In the genomic region with DNA sequence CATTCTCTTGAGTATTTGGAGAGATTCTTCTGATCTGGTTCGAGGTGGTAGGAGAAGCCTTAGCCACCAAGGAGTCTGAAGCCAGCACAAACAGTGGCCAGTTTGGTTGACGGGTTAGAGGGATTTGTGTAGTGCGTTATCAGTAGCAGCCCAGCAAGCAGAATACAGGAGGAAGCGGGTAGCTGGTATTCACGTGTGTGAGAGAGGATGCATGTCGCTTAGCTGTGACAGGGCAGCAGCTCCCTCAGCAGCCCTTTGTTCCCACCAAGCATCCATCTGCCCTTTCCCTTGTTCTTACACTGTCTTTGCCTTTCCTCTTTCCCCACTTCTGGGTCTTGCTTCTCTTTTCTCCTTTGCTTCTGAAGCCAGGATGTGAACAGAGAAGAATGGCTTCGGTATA, we compare ENCODE assay signal across 20 mouse cellular contexts. TPM values are rescaled to one million over a fixed set of nuclear protein-coding genes. Genes with fewer than 3 reads are reported as not detected.
"Had no signal": no experiment of that assay in that cellular context is flagged by ENCODE, and none has a peak within 500 bp of the region (broad histone marks: within the 10 kb centered on the region; RNA-seq: fewer than 3 reads in every experiment).

No protein-coding gene starts in this region.

- H3K36me3 ChIP-seq: midbrain, embryonic 15.5 days had no signal

- DNase-seq: lung, adult 18-20 months; lung, embryonic 14.5 days; lung, postnatal 10 days; lung, postnatal 4 days; retina, postnatal 1 day; right cerebral cortex, adult 18-20 months; right cerebral cortex, postnatal 25 days; right cerebral cortex, postnatal 4 days; spleen, adult 18-20 months; thymus, adult 18-20 months; thymus, postnatal 14 days; thymus, postnatal 36 days had no signal

- H3K9me3 ChIP-seq: midbrain, embryonic 10.5 days; midbrain, embryonic 13.5 days; midbrain, embryonic 15.5 days; neural tube, embryonic 12.5 days had no signal

- ATAC-seq: midbrain, embryonic 13.5 days; midbrain, embryonic 15.5 days had no signal

- H3K27me3 ChIP-seq: midbrain, embryonic 15.5 days; neural tube, embryonic 12.5 days had no signal

- H3K4me3 ChIP-seq: midbrain, embryonic 10.5 days; midbrain, embryonic 13.5 days; midbrain, embryonic 15.5 days; neural tube, embryonic 12.5 days had no signal

RNA-seq across cellular contexts. Expression of gene Acod1, which starts 28.4 kb away (rescaled TPM):
- polyA plus RNA-seq: liver, embryonic 16.5 days; lung, embryonic 14.5 days; lung, embryonic 16.5 days; midbrain, embryonic 10.5 days; midbrain, embryonic 13.5 days; midbrain, embryonic 15.5 days; neural tube, embryonic 12.5 days; neural tube, embryonic 14.5 days; stomach, embryonic 14.5 days had no signal
